Mouse (Mus musculus) myocyte (in vitro differentiated cells): ENCODE data around the gene Snca.

Experiments used
- E2F4 ChIP-seq: IDR thresholded peaks from one replicate; pipeline ENCODE4 v1.6.1; 2011; ENCODE audit warnings: mild to moderate bottlenecking, control low read depth, moderate library complexity; ENCODE audit not compliant: insufficient read depth
- MAX ChIP-seq: IDR thresholded peaks from one replicate; pipeline ENCODE4 v1.6.1; 2011; ENCODE audit warnings: low read depth, mild to moderate bottlenecking, control low read depth
- MYOG ChIP-seq, 3 experiments: IDR thresholded peaks; one replicate each; pipeline ENCODE4 v1.6.1; 2011; ENCODE audit warnings: control low read depth in 2 of 3, low read depth in 2 of 3, mild to moderate bottlenecking in 2 of 3; ENCODE audit not compliant: insufficient read length in 2 of 3, control insufficient read depth in 1 of 3, insufficient read depth in 1 of 3
- POLR2A ChIP-seq: IDR thresholded peaks from one replicate; pipeline ENCODE4 v1.6.1; 2011; ENCODE audit warnings: low read depth, mild to moderate bottlenecking, control low read depth, moderate library complexity; ENCODE audit not compliant: insufficient read length
- TCF12 ChIP-seq: IDR thresholded peaks from one replicate; pipeline ENCODE4 v1.6.1; 2011; ENCODE audit warnings: mild to moderate bottlenecking, control low read depth; ENCODE audit not compliant: poor library complexity, insufficient read depth, severe bottlenecking
- TCF3 ChIP-seq: IDR thresholded peaks from one replicate; pipeline ENCODE4 v1.6.1; 2011; ENCODE audit warnings: low read depth, control low read depth; ENCODE audit not compliant: insufficient read length

- no peak for TF ChIP-seq TCF12
- no peak for TF ChIP-seq E2F4
- no peak for TF ChIP-seq POLR2A
- TF ChIP-seq MYOG (IDR thresholded peaks at IDR 0.05; ENCODE audit: control insufficient read depth in 1 of 3, insufficient read depth in 1 of 3, insufficient read length in 2 of 3, low read depth in 2 of 3) = no peak
- TF ChIP-seq MAX = no peak
- no peak for TF ChIP-seq TCF3
These were observed at the start of gene Snca for GRCm38 (mm10) chr6:60829282-60829891.
